Mouse (Mus musculus) kidney, adult 2 months (tissue): ENCODE measurements around the gene Mgat5b.

ENCODE experiments used
- CTCF ChIP-seq: fragments of 200-500 bp; conservative IDR thresholded peaks from 2 replicates; pipeline ENCODE4 v1.5.1; 2011; ENCODE audit warnings: low read depth, mild to moderate bottlenecking, control low read depth, low read length, moderate library complexity, mixed read lengths; ENCODE audit not compliant: insufficient read depth, insufficient read length
- POLR2A ChIP-seq: fragments of 200-500 bp; IDR thresholded peaks from one replicate; pipeline ENCODE4 v1.6.1; 2011; ENCODE audit warnings: low read depth, low read length, control low read depth

DNA sequence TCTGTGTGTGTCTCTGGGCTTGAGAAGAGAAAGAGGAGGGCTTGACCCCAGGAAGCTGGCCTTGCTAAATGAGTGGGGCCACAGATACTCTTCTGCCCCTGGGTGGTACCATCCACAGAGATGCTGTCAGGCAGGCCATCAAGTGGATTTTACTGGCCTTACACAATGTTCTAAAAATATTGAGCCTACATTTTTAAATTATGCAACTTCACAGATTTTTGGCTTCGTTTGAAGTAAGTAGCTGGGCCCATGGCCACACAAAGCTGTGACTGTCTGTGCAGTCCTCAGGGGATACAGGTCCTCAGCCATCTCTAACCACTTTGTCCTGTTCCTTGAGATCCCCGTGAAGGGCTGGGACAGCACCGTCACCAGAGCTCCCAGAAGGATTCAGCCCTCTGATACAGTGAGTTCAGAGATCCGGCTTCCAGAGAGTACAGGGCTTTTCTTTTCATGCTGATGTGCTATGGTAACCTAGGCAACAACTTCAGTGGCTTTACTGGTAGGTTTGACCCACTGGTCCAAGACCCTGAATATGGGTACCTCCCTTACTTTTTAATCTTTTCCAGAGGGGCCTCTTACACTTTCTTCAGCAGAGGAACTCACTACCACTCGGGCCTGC, 4.3 kb upstream of the Mgat5b start:
- TF ChIP-seq CTCF (no peak), POLR2A (no peak)
